Mouse (Mus musculus) E14TG2a.4 (cell line): Measurements from ENCODE around the gene Ppp1r1b.

Experiments
- H3K27me3 ChIP-seq: 2 replicates; pipeline ENCODE4 v1.6.1; 2014; ENCODE audit warnings: low read length, control low read depth; ENCODE audit not compliant: insufficient read depth
- H3K36me3 ChIP-seq: 2 replicates; pipeline ENCODE4 v1.6.1; 2014; ENCODE audit warnings: low read length, control low read depth; ENCODE audit not compliant: insufficient read depth
- H3K4me1 ChIP-seq: replicated peaks from 2 replicates; pipeline ENCODE4 v1.6.1; 2014; ENCODE audit warnings: low read depth, low read length, control low read depth
- H3K4me3 ChIP-seq: replicated peaks from 2 replicates; pipeline ENCODE4 v1.5.1; 2014; ENCODE audit warnings: mild to moderate bottlenecking, low read length
- H3K9me3 ChIP-seq: 2 replicates; pipeline ENCODE4 v1.6.1; 2014; ENCODE audit warnings: low read length, control low read depth
- CTCF ChIP-seq: conservative IDR thresholded peaks from 2 replicates; pipeline ENCODE4 v1.5.1; 2014; ENCODE audit warnings: low read length
- NANOG ChIP-seq: IDR thresholded peaks from 2 replicates; pipeline ENCODE4 v1.6.1; 2014; ENCODE audit warnings: borderline replicate concordance, low read length, mixed read lengths
- POU5F1 ChIP-seq: IDR thresholded peaks from 2 replicates; pipeline ENCODE4 v1.6.1; 2014; ENCODE audit warnings: low read length, borderline replicate concordance

Ppp1r1b gene

DNA sequence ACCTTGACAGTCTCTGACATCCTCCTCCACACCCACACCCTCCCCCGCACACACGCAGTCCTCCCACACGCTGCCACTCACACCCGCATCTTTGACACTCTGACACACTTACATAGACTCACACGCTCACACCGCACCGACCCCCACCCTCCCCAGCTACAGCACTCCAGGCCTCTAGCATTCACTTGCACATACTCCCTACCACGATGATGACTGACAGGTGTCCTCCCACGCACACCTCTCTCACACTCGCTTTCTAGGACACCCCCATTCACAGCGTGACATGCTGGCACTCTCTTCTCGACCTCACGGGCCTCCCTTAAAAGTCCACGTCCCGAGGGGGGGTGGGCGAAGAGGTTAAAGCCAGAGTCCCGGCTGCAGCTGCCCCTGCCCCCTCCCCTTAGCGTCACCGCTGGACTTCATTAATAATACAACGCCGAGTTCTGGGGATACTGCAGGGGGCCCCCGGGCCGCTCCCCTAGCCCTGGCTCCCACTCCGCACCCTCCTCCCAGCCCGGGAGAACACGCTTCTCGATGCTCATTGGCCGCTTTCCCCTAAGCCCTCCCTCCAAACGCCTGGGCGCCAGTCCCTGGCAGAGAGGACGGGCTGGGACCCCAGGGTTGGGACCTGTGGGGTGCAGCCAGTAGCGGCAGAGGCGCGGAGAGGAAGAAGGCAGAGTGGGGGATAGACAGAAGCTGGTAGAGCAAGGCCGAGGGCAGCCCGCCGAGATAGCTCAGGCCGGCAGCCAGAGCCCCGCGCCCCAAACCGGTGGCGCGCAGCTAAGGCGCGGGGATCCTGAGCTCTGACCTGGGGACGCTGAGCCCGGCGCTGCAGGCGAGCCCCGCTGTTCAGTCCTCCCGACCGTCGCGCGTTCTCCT, at the start of gene Ppp1r1b:
TSS of gene Ppp1r1b (plus strand) at position 322 of the 879 bp plus-strand sequence.
- Histone ChIP-seq H3K9me3 (no peaks in the 10 kb centered on the region), H3K4me3 (peak within 1 kb of the TSS; percentile 85), H3K27me3 (peaks cover 85% of the 10 kb centered on the region), H3K4me1 (peaks cover 57% of the 10 kb centered on the region), H3K36me3 (no peaks in the 10 kb centered on the region)
- TF ChIP-seq POU5F1 = no peak
- no peak for TF ChIP-seq NANOG
- no peak for TF ChIP-seq CTCF

- Histone ChIP-seq H3K9me3 (no peaks in the 10 kb centered on the region), H3K4me3 (peak overlapping the region; percentile 51), H3K36me3 (no peaks in the 10 kb centered on the region), H3K4me1 (peaks cover 86% of the 10 kb centered on the region), H3K27me3 (peaks cover 12% of the 10 kb centered on the region)
- TF ChIP-seq NANOG = no peak
- TF ChIP-seq POU5F1 = no peak
- TF ChIP-seq CTCF = no peak
Observed at GRCm38 (mm10) chr11:98298484-98299205, 49.6 kb upstream of the Ppp1r1b start.

DNA sequence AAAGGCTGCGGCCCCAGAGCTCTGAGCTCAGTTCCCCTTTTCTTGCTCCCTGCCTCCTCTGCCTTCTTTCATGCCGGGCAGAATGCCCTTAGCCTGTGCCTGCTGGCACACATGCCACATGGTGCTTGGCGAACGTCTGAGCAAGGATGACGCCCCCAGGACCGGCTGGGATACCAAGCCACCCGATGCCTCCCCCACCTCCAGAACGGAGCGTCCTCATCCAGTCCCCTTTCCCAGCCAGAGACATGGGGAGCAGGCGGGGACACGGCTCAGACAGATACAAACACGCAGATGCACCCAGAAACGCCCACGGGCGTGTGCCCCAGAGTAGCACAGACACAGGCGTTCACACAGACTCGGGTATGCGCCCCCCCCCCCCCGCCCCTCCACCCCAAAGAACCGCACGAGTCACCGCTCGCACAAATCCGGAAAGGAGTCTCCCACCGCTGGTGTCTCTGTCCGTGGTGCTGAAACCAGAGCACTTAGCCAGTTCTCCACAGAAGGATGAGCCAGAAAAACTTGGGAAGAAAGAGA, 34.3 kb upstream of the Ppp1r1b start:
- Histone ChIP-seq H3K27me3 (peaks cover 72% of the 10 kb centered on the region), H3K4me3 (peak overlapping the region; percentile 68), H3K4me1 (peaks cover 17% of the 10 kb centered on the region), H3K36me3 (no peaks in the 10 kb centered on the region), H3K9me3 (no peaks in the 10 kb centered on the region)
- TF ChIP-seq CTCF (no peak), NANOG (no peak), POU5F1 (no peak)

DNA sequence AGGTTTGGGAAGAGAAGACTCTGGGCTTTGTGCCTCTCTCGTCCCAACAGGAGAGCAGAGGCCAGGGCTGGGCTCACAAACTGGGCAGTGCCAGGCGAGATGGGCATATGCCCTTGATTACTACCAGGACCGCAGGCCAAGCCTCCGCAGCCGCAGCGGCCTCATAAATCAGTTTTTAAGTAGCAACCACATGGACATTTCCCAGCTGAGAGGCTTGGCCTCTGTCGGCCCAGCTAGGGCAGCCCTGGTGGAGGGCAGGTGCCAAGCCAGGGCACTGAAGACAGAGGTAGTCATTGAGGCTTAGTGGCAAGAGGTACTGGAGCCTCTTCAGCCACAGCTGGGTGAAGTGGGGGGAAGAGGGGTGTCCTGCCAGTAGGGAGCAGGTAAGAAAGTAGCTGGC, 30.7 kb upstream of the Ppp1r1b start:
- Histone ChIP-seq H3K4me3 (no peak overlapping the region), H3K36me3 (no peaks in the 10 kb centered on the region), H3K4me1 (peaks cover 34% of the 10 kb centered on the region), H3K9me3 (no peaks in the 10 kb centered on the region), H3K27me3 (peaks cover 93% of the 10 kb centered on the region)
- TF ChIP-seq NANOG (no peak), POU5F1 (no peak)

DNA sequence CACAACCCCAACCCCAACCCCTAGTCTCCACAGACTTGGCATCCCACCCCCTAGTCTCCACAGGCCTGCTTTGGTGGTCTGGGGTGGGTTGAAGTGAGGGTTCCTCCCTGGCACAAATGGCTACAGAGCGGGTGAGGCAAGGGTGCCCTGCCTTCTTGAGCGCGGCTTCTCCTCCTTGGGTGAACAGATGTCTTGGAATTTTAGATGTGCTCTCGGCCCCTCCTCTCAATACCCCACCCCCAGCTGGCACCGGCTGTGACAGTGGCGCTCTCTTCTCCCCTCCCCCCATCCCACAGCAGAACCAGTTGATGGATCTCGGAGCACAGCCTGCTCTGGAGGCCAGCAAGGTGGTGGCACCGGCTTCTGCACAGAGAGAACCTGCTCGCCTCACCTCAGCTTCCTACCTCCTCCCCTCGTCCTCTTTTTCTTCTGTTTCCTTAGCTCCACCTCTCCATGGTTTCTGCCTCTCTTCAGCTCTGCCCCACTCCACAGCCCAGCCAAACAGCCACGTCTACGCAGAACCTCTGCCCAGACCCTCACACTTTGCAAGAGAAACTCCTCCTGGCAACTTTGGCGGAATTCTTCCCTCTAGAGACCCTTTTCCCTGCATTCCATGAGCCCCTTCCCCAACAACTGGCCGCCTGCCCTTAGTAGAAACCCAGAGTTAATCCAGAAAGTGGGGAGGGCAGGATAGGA, 29.6 kb upstream of the Ppp1r1b start:
- H3K4me1 ChIP-seq = peaks cover 37% of the 10 kb centered on the region
- no peak overlapping the region for H3K4me3 ChIP-seq
- H3K27me3 ChIP-seq = peaks cover 98% of the 10 kb centered on the region
- H3K36me3 ChIP-seq = no peaks in the 10 kb centered on the region
- TF ChIP-seq NANOG = no peak
- TF ChIP-seq POU5F1 = no peak
- no peak for TF ChIP-seq CTCF
- H3K9me3 ChIP-seq = no peaks in the 10 kb centered on the region

- Histone ChIP-seq H3K27me3 (peaks cover 100% of the 10 kb centered on the region), H3K4me3 (no peak overlapping the region), H3K9me3 (no peaks in the 10 kb centered on the region), H3K36me3 (no peaks in the 10 kb centered on the region), H3K4me1 (peaks cover 39% of the 10 kb centered on the region)
- TF ChIP-seq NANOG (no peak), CTCF (no peak), POU5F1 (no peak)
Observed at GRCm38 (mm10) chr11:98319120-98319519, 29.1 kb upstream of the Ppp1r1b start.

DNA sequence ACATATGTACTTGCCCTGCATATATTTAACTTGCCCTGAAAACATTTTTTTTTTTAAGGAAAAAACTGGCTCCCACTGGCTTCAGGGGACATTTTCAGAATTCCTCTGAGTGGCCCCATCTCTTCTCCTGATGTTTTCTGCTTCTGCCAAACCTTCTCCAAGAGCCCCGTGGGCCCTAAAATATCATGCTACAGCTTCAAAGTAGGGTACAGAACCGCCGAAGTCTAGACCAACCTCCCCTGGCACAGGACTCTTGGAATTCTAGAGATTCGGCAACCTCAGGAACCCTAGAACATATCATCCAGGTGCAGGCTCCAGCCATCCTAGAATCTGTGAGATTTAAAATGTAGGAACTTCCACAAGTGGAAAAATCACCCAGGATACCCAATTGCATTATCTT, 28.7 kb upstream of the Ppp1r1b start:
- H3K4me1 ChIP-seq = peaks cover 43% of the 10 kb centered on the region
- H3K27me3 ChIP-seq = peaks cover 100% of the 10 kb centered on the region
- H3K36me3 ChIP-seq = no peaks in the 10 kb centered on the region
- TF ChIP-seq CTCF (no peak), NANOG (no peak), POU5F1 (no peak)
- no peaks in the 10 kb centered on the region for H3K9me3 ChIP-seq
- H3K4me3 ChIP-seq = no peak overlapping the region

- TF ChIP-seq CTCF (no peak), POU5F1 (no peak), NANOG (no peak)
- Histone ChIP-seq H3K4me3 (no peak overlapping the region), H3K4me1 (peaks cover 45% of the 10 kb centered on the region), H3K27me3 (peaks cover 100% of the 10 kb centered on the region), H3K36me3 (no peaks in the 10 kb centered on the region), H3K9me3 (no peaks in the 10 kb centered on the region)
Observed at GRCm38 (mm10) chr11:98319944-98320343, 28.3 kb upstream of the Ppp1r1b start.
